Mouse (Mus musculus): ENCODE data around the gene Fbxw8. TPM values are rescaled to one million over a fixed set of nuclear protein-coding genes. Genes with fewer than 3 reads are reported as not detected.

Gene Fbxw8
- total and polyA plus RNA-seq, 2 experiments from 2014 or later = 14.4 to 43.0 TPM

DNA sequence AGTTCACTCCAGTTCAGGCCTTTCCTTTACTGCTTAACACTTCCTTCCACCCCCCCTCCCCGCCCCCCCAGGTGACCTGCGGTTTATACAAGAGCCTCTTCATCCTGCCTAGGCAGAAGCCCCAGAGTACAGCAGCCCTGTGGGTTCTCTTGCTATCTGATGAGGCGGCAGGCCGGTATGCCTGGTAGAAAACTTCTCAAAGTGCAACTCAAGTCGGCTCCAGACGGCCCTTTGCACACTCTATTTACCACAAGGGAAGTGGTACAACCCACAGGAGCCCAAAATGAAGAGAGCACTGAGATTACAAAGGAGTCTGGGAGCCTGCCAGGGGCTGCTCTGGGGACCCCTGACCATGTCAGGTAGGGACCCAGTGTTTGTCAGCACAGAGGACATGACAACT lies 73.3 kb downstream of the Fbxw8 start:
- no peak for TF ChIP-seq CTCF (IDR thresholded peaks at IDR 0.05)
- H3K4me2 ChIP-seq (ENCODE audit: low read depth, low read length, poor library complexity, severe bottlenecking) = no peak overlapping the region
- 81% methylated on average over 6 of the region's 6 CpGs for WGBS
- no peak overlapping the region for H3K4me3 ChIP-seq (ENCODE audit: low read depth, low read length)
- no peak overlapping the region for H3K27ac ChIP-seq (ENCODE audit: low read depth, low read length)
- no peak for DNase-seq (ENCODE audit: low spot score)
- H3K27me3 ChIP-seq (ENCODE audit: insufficient read depth, low read length) = no peaks in the 10 kb centered on the region
- no peak overlapping the region for H3K9ac ChIP-seq (replicated peaks; ENCODE audit: low read length, poor library complexity, severe bottlenecking)
- ATAC-seq (ENCODE audit: low FRiP score) = no peak
- peaks cover 15% of the 10 kb centered on the region for H3K4me1 ChIP-seq (ENCODE audit: insufficient read depth, low read length)
- H3K9me3 ChIP-seq (ENCODE audit: low read length) = no peaks in the 10 kb centered on the region
- H3K36me3 ChIP-seq (ENCODE audit: insufficient read depth, low read length) = 0 out of 2 replicates have a peak, but pooled peaks cover under 1% of the 10 kb centered on the region

DNA sequence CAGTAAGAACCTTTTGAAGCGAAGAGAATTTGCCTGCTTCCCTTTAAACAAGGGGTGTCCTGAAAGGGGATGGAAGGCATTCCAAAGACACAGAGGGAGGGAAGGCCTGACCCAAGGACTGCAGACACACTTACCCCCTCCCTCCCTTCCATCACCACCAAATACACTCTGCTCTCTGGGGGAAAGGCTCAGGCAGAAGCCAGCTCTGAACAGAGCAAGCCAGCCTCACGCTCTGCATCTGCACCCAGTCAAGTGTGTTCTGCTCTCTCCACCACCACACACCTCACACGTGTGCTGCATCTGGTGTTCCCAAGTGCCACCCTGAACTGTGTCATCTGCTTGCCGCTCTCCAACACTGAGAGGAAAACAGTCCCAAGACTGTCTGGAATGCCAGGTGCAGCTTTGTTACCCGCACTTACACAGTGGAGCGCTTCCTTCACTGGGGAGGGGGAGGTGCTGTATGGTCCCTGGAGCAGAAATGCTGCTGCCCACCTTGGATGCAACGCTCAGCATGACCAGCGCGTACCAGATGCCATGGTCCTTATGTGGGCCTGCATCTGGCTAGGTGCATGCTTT lies 73.8 kb downstream of the Fbxw8 start:
- H3K4me2 ChIP-seq (ENCODE audit: low read depth, low read length, poor library complexity, severe bottlenecking) = no peak overlapping the region
- H3K4me1 ChIP-seq (ENCODE audit: insufficient read depth, low read length) = peaks cover 15% of the 10 kb centered on the region
- no peak overlapping the region for H3K27ac ChIP-seq (ENCODE audit: low read depth, low read length)
- ATAC-seq (ENCODE audit: low FRiP score) (no peak), DNase-seq (ENCODE audit: low spot score) (no peak)
- peaks cover 6% of the 10 kb centered on the region; the same call in 1 of the 2 replicates for H3K36me3 ChIP-seq (ENCODE audit: insufficient read depth, low read length)
- H3K9ac ChIP-seq (replicated peaks; ENCODE audit: low read length, poor library complexity, severe bottlenecking) = no peak overlapping the region
- WGBS = 75% methylated on average over 9 of the region's 9 CpGs
- no peak for TF ChIP-seq CTCF (IDR thresholded peaks at IDR 0.05)
- no peaks in the 10 kb centered on the region for H3K9me3 ChIP-seq (ENCODE audit: low read length)
- H3K4me3 ChIP-seq (ENCODE audit: low read depth, low read length) = no peak overlapping the region
- H3K27me3 ChIP-seq (ENCODE audit: insufficient read depth, low read length) = no peaks in the 10 kb centered on the region

DNA sequence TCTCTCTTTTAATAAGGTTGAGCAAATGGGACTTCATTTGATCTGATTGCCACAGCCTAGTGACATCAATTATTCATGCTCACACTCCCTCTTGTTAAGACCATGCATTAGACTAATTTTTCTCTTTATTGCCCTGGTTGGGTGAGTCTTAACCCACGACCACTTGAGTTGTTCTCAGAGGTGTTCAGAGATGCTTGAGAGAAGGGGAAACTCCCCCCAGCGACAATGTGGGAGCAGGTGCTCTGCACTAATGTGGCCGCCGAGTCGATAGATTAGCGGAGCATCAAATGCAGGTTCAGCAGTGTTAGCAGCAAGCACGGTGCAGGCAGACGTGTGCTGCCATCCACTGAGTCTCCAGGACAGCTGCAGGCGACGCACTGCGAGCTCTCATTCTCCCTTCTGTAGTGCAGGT lies 75.4 kb downstream of the Fbxw8 start:
- Histone ChIP-seq H3K27ac (ENCODE audit: low read depth, low read length) (peak overlapping the region; percentile 48; the same call in 1 of the 2 replicates), H3K4me1 (ENCODE audit: insufficient read depth, low read length) (peaks cover 12% of the 10 kb centered on the region), H3K9me3 (ENCODE audit: low read length) (no peaks in the 10 kb centered on the region), H3K4me3 (ENCODE audit: low read depth, low read length) (no peak overlapping the region), H3K4me2 (ENCODE audit: low read depth, low read length, poor library complexity, severe bottlenecking) (no peak overlapping the region), H3K9ac (replicated peaks; ENCODE audit: low read length, poor library complexity, severe bottlenecking) (no peak overlapping the region; the same call in 1 of the 2 replicates), H3K36me3 (ENCODE audit: insufficient read depth, low read length) (peaks cover 20% of the 10 kb centered on the region), H3K27me3 (ENCODE audit: insufficient read depth, low read length) (no peaks in the 10 kb centered on the region)
- DNase-seq (ENCODE audit: low spot score) = no peak
- TF ChIP-seq CTCF (IDR thresholded peaks at IDR 0.05) = peak; percentile 36
- ATAC-seq (ENCODE audit: low FRiP score) = no peak
- WGBS = 24% methylated on average over 11 of the region's 11 CpGs

DNA sequence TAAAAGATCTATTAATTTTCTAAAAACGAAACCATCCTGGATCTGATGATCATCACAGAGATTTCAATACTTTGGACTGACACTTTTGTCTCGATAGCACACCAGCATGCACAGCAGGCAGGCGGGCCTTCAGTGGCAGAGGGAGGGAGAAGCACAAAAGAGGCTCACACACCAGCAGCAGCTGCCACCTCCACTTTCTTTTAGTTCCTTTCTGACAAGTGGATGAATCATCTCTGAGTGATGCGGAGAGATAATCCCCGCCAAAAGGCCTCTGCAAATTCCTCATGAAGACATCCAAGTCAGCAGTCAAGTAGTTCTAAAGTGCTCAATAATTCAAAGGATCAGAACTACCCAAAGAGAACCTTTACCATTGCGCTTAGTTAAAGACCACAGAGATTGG lies 75.9 kb downstream of the Fbxw8 start:
- H3K4me2 ChIP-seq (ENCODE audit: low read depth, low read length, poor library complexity, severe bottlenecking) = no peak overlapping the region
- no peak overlapping the region for H3K4me3 ChIP-seq (ENCODE audit: low read depth, low read length)
- H3K27ac ChIP-seq (ENCODE audit: low read depth, low read length) = no peak overlapping the region
- no peak for ATAC-seq (ENCODE audit: low FRiP score)
- TF ChIP-seq CTCF (IDR thresholded peaks at IDR 0.05) = no peak
- H3K27me3 ChIP-seq (ENCODE audit: insufficient read depth, low read length) = no peaks in the 10 kb centered on the region
- DNase-seq (ENCODE audit: low spot score) = no peak
- peaks cover 12% of the 10 kb centered on the region for H3K4me1 ChIP-seq (ENCODE audit: insufficient read depth, low read length)
- peaks cover 25% of the 10 kb centered on the region for H3K36me3 ChIP-seq (ENCODE audit: insufficient read depth, low read length)
- WGBS = 29% methylated on average over 6 of the region's 6 CpGs
- no peaks in the 10 kb centered on the region for H3K9me3 ChIP-seq (ENCODE audit: low read length)
- H3K9ac ChIP-seq (replicated peaks; ENCODE audit: low read length, poor library complexity, severe bottlenecking) = no peak overlapping the region; the same call in 1 of the 2 replicates

DNA sequence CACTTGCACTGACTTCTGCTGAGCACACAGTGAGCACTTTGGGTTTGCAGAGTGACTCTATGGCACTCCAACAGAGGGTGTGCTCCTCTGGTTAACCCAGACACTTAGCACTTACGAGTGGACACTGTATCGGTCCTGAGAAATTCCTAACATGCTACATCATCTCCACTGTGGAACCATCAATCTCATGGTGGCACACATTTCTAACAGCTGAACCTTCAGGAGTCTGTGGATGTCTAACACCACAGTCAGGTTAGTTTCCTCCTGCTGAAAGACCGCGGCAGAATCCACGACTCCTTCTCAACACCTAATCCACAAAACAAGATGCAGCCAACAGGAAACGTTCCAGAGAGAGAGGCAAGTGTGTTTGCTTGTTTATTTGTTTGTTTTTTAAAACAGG lies 76.7 kb downstream of the Fbxw8 start:
- H3K4me2 ChIP-seq (ENCODE audit: low read depth, low read length, poor library complexity, severe bottlenecking) = no peak overlapping the region
- H3K9ac ChIP-seq (replicated peaks; ENCODE audit: low read length, poor library complexity, severe bottlenecking) = no peak overlapping the region
- ATAC-seq (ENCODE audit: low FRiP score) (no peak), DNase-seq (ENCODE audit: low spot score) (no peak)
- no peaks in the 10 kb centered on the region for H3K9me3 ChIP-seq (ENCODE audit: low read length)
- no peak overlapping the region for H3K4me3 ChIP-seq (ENCODE audit: low read depth, low read length)
- H3K27ac ChIP-seq (ENCODE audit: low read depth, low read length) = no peak overlapping the region
- H3K27me3 ChIP-seq (ENCODE audit: insufficient read depth, low read length) = no peaks in the 10 kb centered on the region
- peaks cover 26% of the 10 kb centered on the region for H3K36me3 ChIP-seq (ENCODE audit: insufficient read depth, low read length)
- no peak for TF ChIP-seq CTCF (IDR thresholded peaks at IDR 0.05)
- peaks cover 8% of the 10 kb centered on the region; the same call in 1 of the 2 replicates for H3K4me1 ChIP-seq (ENCODE audit: insufficient read depth, low read length)
- WGBS = 89% methylated on average over 6 of the region's 6 CpGs

DNA sequence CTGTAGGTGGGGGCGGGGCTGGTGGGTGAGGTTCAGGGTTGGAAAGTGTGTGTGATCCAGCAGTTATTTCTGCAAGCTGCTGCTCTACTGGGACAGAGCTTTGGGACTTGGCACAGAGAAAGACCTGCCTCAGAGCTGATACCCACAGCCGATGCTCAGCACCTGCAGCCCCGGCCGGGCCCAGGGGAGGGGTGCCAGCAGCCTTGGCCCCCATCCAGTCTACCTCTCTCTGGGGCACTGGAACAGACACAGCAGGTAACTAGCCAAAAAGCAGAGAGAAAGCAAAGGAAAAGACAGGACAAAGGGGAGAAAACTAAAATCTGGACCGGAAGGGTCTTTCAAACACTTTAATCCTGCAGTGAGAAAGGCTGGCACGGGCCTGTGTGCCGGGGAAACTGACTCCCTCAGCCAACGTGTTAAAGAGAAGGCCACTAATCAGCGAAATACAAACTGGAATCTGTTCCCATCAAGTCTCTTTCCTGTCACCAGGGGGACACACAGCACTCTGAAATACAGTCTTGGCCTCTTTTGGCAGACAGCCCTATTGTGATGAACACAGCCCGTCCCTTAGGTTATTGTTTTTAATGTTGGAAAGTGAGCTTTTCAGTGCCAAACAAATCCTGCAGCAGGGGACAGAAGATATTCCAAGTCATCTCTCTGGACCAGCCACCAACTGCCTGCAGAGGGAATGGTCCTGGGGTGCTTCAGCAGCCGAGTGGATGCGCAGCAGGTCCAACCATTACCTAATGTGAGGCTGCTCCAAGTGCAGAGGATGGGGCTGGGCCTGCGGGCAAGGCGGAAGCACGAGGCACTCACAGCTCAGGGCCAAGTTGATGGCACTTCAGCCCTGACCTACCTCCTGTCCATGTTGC lies 78.3 kb downstream of the Fbxw8 start:
- H3K36me3 ChIP-seq (ENCODE audit: insufficient read depth, low read length) = peaks cover 35% of the 10 kb centered on the region
- WGBS = 60% methylated on average over 15 of the region's 15 CpGs
- no peak overlapping the region for H3K27ac ChIP-seq (ENCODE audit: low read depth, low read length)
- H3K4me1 ChIP-seq (ENCODE audit: insufficient read depth, low read length) = peaks cover 5% of the 10 kb centered on the region; the same call in 1 of the 2 replicates
- peak; percentile 79 for DNase-seq (ENCODE audit: low spot score)
- ATAC-seq (ENCODE audit: low FRiP score) = no peak
- no peaks in the 10 kb centered on the region for H3K27me3 ChIP-seq (ENCODE audit: insufficient read depth, low read length)
- H3K4me3 ChIP-seq (ENCODE audit: low read depth, low read length) = no peak overlapping the region
- TF ChIP-seq CTCF (IDR thresholded peaks at IDR 0.05) = peak; percentile 55
- no peaks in the 10 kb centered on the region for H3K9me3 ChIP-seq (ENCODE audit: low read length)
- no peak overlapping the region for H3K9ac ChIP-seq (replicated peaks; ENCODE audit: low read length, poor library complexity, severe bottlenecking)
- no peak overlapping the region for H3K4me2 ChIP-seq (ENCODE audit: low read depth, low read length, poor library complexity, severe bottlenecking)
